Mouse (Mus musculus): Measurements from ENCODE around the gene Hdac7.

The Hdac7 gene

GRCm38 (mm10) chr15:97787799-97788667 lies 56.3 kb downstream of the Hdac7 start:
- DNase-seq, result no peak

- no peak for DNase-seq
Observed at GRCm38 (mm10) chr15:97787148-97787798, 57.0 kb downstream of the Hdac7 start.

GRCm38 (mm10) chr15:97786412-97787112 lies 57.7 kb downstream of the Hdac7 start:
- no peak for DNase-seq

GRCm38 (mm10) chr15:97785731-97786411 lies 58.4 kb downstream of the Hdac7 start:
- peak; percentile 43 to 51 for DNase-seq

GRCm38 (mm10) chr15:97784561-97785161 lies 59.6 kb downstream of the Hdac7 start:
- DNase-seq, result peak in 1 of 2 experiments; percentile 64

GRCm38 (mm10) chr15:97784092-97784559 lies 60.2 kb downstream of the Hdac7 start:
- DNase-seq, result peak; percentile 98 to 99

- DNase-seq, result peak; percentile 83 to 87
Observed at GRCm38 (mm10) chr15:97782749-97783105, 61.6 kb downstream of the Hdac7 start.

- DNase-seq, result no peak
Observed at GRCm38 (mm10) chr15:97781961-97782748, 62.1 kb downstream of the Hdac7 start.

- peak in 1 of 2 experiments; percentile 53 for DNase-seq
Observed at GRCm38 (mm10) chr15:97780611-97781031, 63.7 kb downstream of the Hdac7 start.

GRCm38 (mm10) chr15:97779576-97779975 lies 64.7 kb downstream of the Hdac7 start:
- DNase-seq, result no peak

GRCm38 (mm10) chr15:97778311-97779098 lies 65.8 kb downstream of the Hdac7 start, which contains the start of gene Slc48a1:
TSS of gene Slc48a1 (plus strand) at chr15:97778520.
- no peak for DNase-seq

GRCm38 (mm10) chr15:97776919-97777318 lies 67.4 kb downstream of the Hdac7 start:
- no peak for DNase-seq

- DNase-seq, result peak; percentile 92 to 94
Observed at GRCm38 (mm10) chr15:97776514-97776913, 67.8 kb downstream of the Hdac7 start.

- DNase-seq, result peak in 1 of 2 experiments; percentile 45
Observed at GRCm38 (mm10) chr15:97773961-97774370, 70.3 kb downstream of the Hdac7 start.

- DNase-seq, result peak in 1 of 2 experiments; percentile 50
Observed at GRCm38 (mm10) chr15:97773108-97773507, 71.2 kb downstream of the Hdac7 start.

- DNase-seq, result no peak
Observed at GRCm38 (mm10) chr15:97770280-97770679, 74.0 kb downstream of the Hdac7 start.

- peak; percentile 82 to 83 for DNase-seq
Observed at GRCm38 (mm10) chr15:97768192-97768591, 76.1 kb downstream of the Hdac7 start.

- peak; percentile 89 to 90 for DNase-seq
Observed at GRCm38 (mm10) chr15:97767280-97768186, 76.8 kb downstream of the Hdac7 start, which contains the start of gene Rapgef3. TSS of gene Rapgef3 (minus strand) at chr15:97767972.
